Mouse (Mus musculus): ENCODE results near the gene Gm17545. TPM values are rescaled to one million over a fixed set of nuclear protein-coding genes. Genes with fewer than 3 reads are reported as not detected.

Gm17545 gene
- polyA plus RNA-seq, 1 experiment, result not detected

- TF ChIP-seq POLR2A (IDR thresholded peaks at IDR 0.05; ENCODE audit: borderline replicate concordance, low read depth, low read length), result no peak
- no peak for TF ChIP-seq CTCF (IDR thresholded peaks at IDR 0.05; ENCODE audit: low read depth, low read length)
- Histone ChIP-seq H3K27ac (ENCODE audit: insufficient read depth, low read depth, low read length) (no peak overlapping the region), H3K4me3 (ENCODE audit: insufficient read depth, low read length) (no peak overlapping the region), H3K4me1 (ENCODE audit: control insufficient read depth, insufficient read depth, low read length) (peaks cover 6% of the 10 kb centered on the region)
Observed at GRCm38 (mm10) chr9:22478946-22479345, 24.9 kb downstream of the Gm17545 start.

GRCm38 (mm10) chr9:22483866-22484561 is 29.9 kb downstream of the Gm17545 start:
- no peaks in the 10 kb centered on the region for H3K4me1 ChIP-seq (ENCODE audit: control insufficient read depth, insufficient read depth, low read length)
- H3K27ac ChIP-seq (ENCODE audit: insufficient read depth, low read depth, low read length), result no peak overlapping the region
- H3K4me3 ChIP-seq (ENCODE audit: insufficient read depth, low read length), result no peak overlapping the region
- TF ChIP-seq POLR2A (IDR thresholded peaks at IDR 0.05; ENCODE audit: borderline replicate concordance, low read depth, low read length) (no peak), CTCF (IDR thresholded peaks at IDR 0.05; ENCODE audit: low read depth, low read length) (no peak)

GRCm38 (mm10) chr9:22484562-22485308 is 30.6 kb downstream of the Gm17545 start:
- Histone ChIP-seq H3K4me1 (ENCODE audit: control insufficient read depth, insufficient read depth, low read length) (no peaks in the 10 kb centered on the region), H3K27ac (ENCODE audit: insufficient read depth, low read depth, low read length) (no peak overlapping the region), H3K4me3 (ENCODE audit: insufficient read depth, low read length) (no peak overlapping the region)
- TF ChIP-seq POLR2A (IDR thresholded peaks at IDR 0.05; ENCODE audit: borderline replicate concordance, low read depth, low read length) (no peak), CTCF (IDR thresholded peaks at IDR 0.05; ENCODE audit: low read depth, low read length) (no peak)

GRCm38 (mm10) chr9:22486211-22486610 is 32.1 kb downstream of the Gm17545 start:
- H3K4me1 ChIP-seq (ENCODE audit: control insufficient read depth, insufficient read depth, low read length), result no peaks in the 10 kb centered on the region
- H3K4me3 ChIP-seq (ENCODE audit: insufficient read depth, low read length), result no peak overlapping the region
- no peak overlapping the region for H3K27ac ChIP-seq (ENCODE audit: insufficient read depth, low read depth, low read length)
- TF ChIP-seq CTCF (IDR thresholded peaks at IDR 0.05; ENCODE audit: low read depth, low read length) (no peak), POLR2A (IDR thresholded peaks at IDR 0.05; ENCODE audit: borderline replicate concordance, low read depth, low read length) (no peak)

- TF ChIP-seq POLR2A (IDR thresholded peaks at IDR 0.05; ENCODE audit: borderline replicate concordance, low read depth, low read length), result no peak
- TF ChIP-seq CTCF (IDR thresholded peaks at IDR 0.05; ENCODE audit: low read depth, low read length), result no peak
- no peak overlapping the region for H3K4me3 ChIP-seq (ENCODE audit: insufficient read depth, low read length)
- no peak overlapping the region for H3K27ac ChIP-seq (ENCODE audit: insufficient read depth, low read depth, low read length)
- no peaks in the 10 kb centered on the region for H3K4me1 ChIP-seq (ENCODE audit: control insufficient read depth, insufficient read depth, low read length)
Observed at GRCm38 (mm10) chr9:22488963-22489362, 34.9 kb downstream of the Gm17545 start.

GRCm38 (mm10) chr9:22494203-22494807 is 40.2 kb downstream of the Gm17545 start:
- no peak overlapping the region for H3K4me3 ChIP-seq (ENCODE audit: insufficient read depth, low read length)
- H3K27ac ChIP-seq (ENCODE audit: insufficient read depth, low read depth, low read length), result no peak overlapping the region
- H3K4me1 ChIP-seq (ENCODE audit: control insufficient read depth, insufficient read depth, low read length), result peaks cover 6% of the 10 kb centered on the region; the same call in 1 of the 2 replicates
- TF ChIP-seq CTCF (IDR thresholded peaks at IDR 0.05; ENCODE audit: low read depth, low read length) (no peak), POLR2A (IDR thresholded peaks at IDR 0.05; ENCODE audit: borderline replicate concordance, low read depth, low read length) (no peak)

- Histone ChIP-seq H3K4me1 (ENCODE audit: control insufficient read depth, insufficient read depth, low read length) (peaks cover 6% of the 10 kb centered on the region; the same call in 1 of the 2 replicates), H3K4me3 (ENCODE audit: insufficient read depth, low read length) (no peak overlapping the region), H3K27ac (ENCODE audit: insufficient read depth, low read depth, low read length) (no peak overlapping the region)
- TF ChIP-seq CTCF (IDR thresholded peaks at IDR 0.05; ENCODE audit: low read depth, low read length) (no peak), POLR2A (IDR thresholded peaks at IDR 0.05; ENCODE audit: borderline replicate concordance, low read depth, low read length) (no peak)
Observed at GRCm38 (mm10) chr9:22495133-22495532, 41.0 kb downstream of the Gm17545 start.

- Histone ChIP-seq H3K4me1 (ENCODE audit: control insufficient read depth, insufficient read depth, low read length) (peaks cover 6% of the 10 kb centered on the region; the same call in 1 of the 2 replicates), H3K27ac (ENCODE audit: insufficient read depth, low read depth, low read length) (no peak overlapping the region), H3K4me3 (ENCODE audit: insufficient read depth, low read length) (no peak overlapping the region)
- TF ChIP-seq POLR2A (IDR thresholded peaks at IDR 0.05; ENCODE audit: borderline replicate concordance, low read depth, low read length), result no peak
- no peak for TF ChIP-seq CTCF (IDR thresholded peaks at IDR 0.05; ENCODE audit: low read depth, low read length)
Observed at GRCm38 (mm10) chr9:22497021-22497767, 43.1 kb downstream of the Gm17545 start.

GRCm38 (mm10) chr9:22502972-22503371 is 48.9 kb downstream of the Gm17545 start:
- TF ChIP-seq CTCF (IDR thresholded peaks at IDR 0.05; ENCODE audit: low read depth, low read length), result no peak
- no peak for TF ChIP-seq POLR2A (IDR thresholded peaks at IDR 0.05; ENCODE audit: borderline replicate concordance, low read depth, low read length)
- Histone ChIP-seq H3K27ac (ENCODE audit: insufficient read depth, low read depth, low read length) (no peak overlapping the region), H3K4me1 (ENCODE audit: control insufficient read depth, insufficient read depth, low read length) (no peaks in the 10 kb centered on the region)

More at GRCm38 (mm10) chr9:22502972-22503371, 48.9 kb downstream of the Gm17545 start:
- no peak overlapping the region for H3K4me3 ChIP-seq (ENCODE audit: insufficient read depth, low read length)

Measured in bone marrow macrophage, adult 2 months (primary cell).